Mouse (Mus musculus): ENCODE data around the gene Gcc1. TPM values are rescaled to one million over a fixed set of nuclear protein-coding genes. Genes with fewer than 3 reads are reported as not detected.

Gene Gcc1
- polyA plus RNA-seq, 1 experiment from 2014 or later: 3.7 TPM

DNA sequence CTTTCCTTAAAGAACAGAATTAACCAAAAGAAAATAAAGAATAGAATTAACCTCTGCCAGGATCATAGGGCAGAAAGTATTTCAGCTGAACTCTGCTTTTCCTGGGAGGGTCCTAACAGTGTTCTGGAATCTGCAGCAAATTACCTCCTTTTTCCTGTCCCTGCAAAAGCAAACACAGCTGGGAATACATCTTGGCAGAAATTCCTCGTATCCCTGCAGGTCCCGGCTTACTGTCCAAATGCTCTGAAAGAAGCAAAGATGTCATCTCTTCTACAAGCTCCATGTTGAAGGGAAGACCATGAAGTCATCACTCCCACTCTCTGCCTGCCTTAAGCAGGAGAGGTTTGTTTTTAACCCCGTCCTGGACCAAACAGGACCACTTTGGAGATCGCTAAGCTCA lies 11.2 kb downstream of the Gcc1 start:
- H3K27ac ChIP-seq (ENCODE audit: low read length): no peak overlapping the region
- 68% methylated on average over 4 of the region's 4 CpGs for WGBS (ENCODE audit: insufficient replicate concordance)

DNA sequence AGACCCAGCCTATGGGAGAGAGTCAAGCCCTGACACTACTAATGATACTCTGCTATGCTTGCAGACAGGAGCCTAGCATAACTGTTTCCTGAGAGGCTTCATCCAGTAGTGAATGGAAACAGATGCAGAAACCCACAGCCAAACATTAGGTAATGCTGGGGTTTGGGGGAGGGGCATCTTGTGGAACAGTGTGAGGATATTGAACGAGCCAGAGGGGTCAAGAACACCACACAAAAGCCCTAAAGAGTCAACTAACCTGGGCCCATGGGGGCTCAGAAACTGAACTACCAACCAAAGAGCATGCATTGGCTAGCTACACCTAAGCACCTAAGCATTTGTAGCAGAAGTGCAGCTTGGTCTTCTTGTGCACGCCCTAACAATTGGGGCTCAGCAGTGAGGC lies 17.0 kb downstream of the Gcc1 start:
- no peak for ATAC-seq (ENCODE audit: low read depth)
- 51% methylated on average over 2 of the region's 2 CpGs for WGBS (ENCODE audit: insufficient replicate concordance)

More for the DNA sequence above, 11.2 kb downstream of the Gcc1 start:
- no peaks in the 10 kb centered on the region for H3K9me3 ChIP-seq (replicated peaks; ENCODE audit: control insufficient read depth, low read length)
- no peak for ATAC-seq (ENCODE audit: low read depth)
- no peak overlapping the region for H3K4me2 ChIP-seq (ENCODE audit: low read depth, low read length)
- H3K27me3 ChIP-seq (ENCODE audit: control insufficient read depth, insufficient read depth, low read depth, low read length): no peaks in the 10 kb centered on the region
- peaks cover 23% of the 10 kb centered on the region for H3K4me1 ChIP-seq (ENCODE audit: control insufficient read depth, low read depth, low read length)
- peaks cover 9% of the 10 kb centered on the region for H3K36me3 ChIP-seq (ENCODE audit: control insufficient read depth, insufficient read depth)
- H3K4me3 ChIP-seq (ENCODE audit: low read depth, low read length): no peak overlapping the region
- H3K9ac ChIP-seq (ENCODE audit: low read depth, low read length): no peak overlapping the region

DNA sequence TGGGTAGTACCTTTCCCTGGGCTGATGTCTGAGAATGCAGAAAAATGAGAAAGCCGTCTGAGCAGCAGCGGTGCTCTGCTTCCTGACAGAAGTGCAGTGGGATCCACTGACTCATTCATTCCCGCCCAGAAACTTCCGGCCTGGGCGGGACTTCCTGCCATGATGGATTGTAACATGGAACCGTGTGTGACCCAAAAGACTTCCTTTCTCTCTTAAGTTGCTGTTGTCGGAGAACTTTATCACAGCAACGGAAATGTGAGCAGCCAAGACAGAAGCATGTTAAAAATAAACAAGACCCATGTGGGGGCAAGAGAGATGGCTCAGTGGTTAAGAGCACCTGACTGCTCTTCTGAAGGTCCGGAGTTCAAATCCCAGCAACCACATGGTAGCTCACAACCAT lies 18.1 kb downstream of the Gcc1 start:
- H3K9me3 ChIP-seq (replicated peaks; ENCODE audit: control insufficient read depth, low read length): no peaks in the 10 kb centered on the region
- H3K4me1 ChIP-seq (ENCODE audit: control insufficient read depth, low read depth, low read length): no peaks in the 10 kb centered on the region
- H3K27ac ChIP-seq (ENCODE audit: low read length): no peak overlapping the region
- no peak overlapping the region for H3K4me2 ChIP-seq (ENCODE audit: low read depth, low read length)
- 37% methylated on average over 9 of the region's 9 CpGs for WGBS (ENCODE audit: insufficient replicate concordance)
- no peaks in the 10 kb centered on the region for H3K27me3 ChIP-seq (ENCODE audit: control insufficient read depth, insufficient read depth, low read depth, low read length)
- ATAC-seq (ENCODE audit: low read depth): peak; percentile 58; the same call in 1 of the 2 replicates
- no peak overlapping the region for H3K9ac ChIP-seq (ENCODE audit: low read depth, low read length)
- no peak overlapping the region for H3K4me3 ChIP-seq (ENCODE audit: low read depth, low read length)
- H3K36me3 ChIP-seq (ENCODE audit: control insufficient read depth, insufficient read depth): no peaks in the 10 kb centered on the region

More for the DNA sequence above, 17.0 kb downstream of the Gcc1 start:
- no peak overlapping the region for H3K4me3 ChIP-seq (ENCODE audit: low read depth, low read length)
- no peaks in the 10 kb centered on the region for H3K4me1 ChIP-seq (ENCODE audit: control insufficient read depth, low read depth, low read length)
- H3K4me2 ChIP-seq (ENCODE audit: low read depth, low read length): no peak overlapping the region
- no peaks in the 10 kb centered on the region for H3K27me3 ChIP-seq (ENCODE audit: control insufficient read depth, insufficient read depth, low read depth, low read length)
- H3K36me3 ChIP-seq (ENCODE audit: control insufficient read depth, insufficient read depth): no peaks in the 10 kb centered on the region
- H3K27ac ChIP-seq (ENCODE audit: low read length): no peak overlapping the region
- no peaks in the 10 kb centered on the region for H3K9me3 ChIP-seq (replicated peaks; ENCODE audit: control insufficient read depth, low read length)
- no peak overlapping the region for H3K9ac ChIP-seq (ENCODE audit: low read depth, low read length)

DNA sequence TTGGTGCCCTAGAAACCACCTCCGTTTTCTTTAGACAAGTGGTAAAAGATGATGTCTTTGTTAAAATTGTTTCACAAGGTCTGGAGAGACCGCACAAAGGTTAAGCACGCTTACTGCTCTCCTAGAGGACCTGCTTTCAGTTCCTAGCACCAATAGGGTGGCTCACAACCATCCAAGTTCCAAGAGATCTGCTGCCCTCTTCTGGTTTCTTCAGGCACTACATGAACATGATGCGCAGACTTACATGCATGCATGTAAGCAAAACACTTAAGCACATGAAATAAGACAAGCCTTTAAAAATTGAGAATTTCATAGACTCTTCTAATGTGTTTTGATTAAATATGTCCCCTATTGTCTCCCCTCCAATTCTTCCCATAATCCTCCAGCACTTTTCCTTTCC lies 28.4 kb downstream of the Gcc1 start:
- Histone ChIP-seq H3K27ac (ENCODE audit: low read length) (no peak overlapping the region), H3K9me3 (replicated peaks; ENCODE audit: control insufficient read depth, low read length) (0 out of 2 replicates have a peak, but pooled peaks cover 3% of the 10 kb centered on the region), H3K9ac (ENCODE audit: low read depth, low read length) (no peak overlapping the region), H3K4me1 (ENCODE audit: control insufficient read depth, low read depth, low read length) (no peaks in the 10 kb centered on the region), H3K4me3 (ENCODE audit: low read depth, low read length) (no peak overlapping the region), H3K4me2 (ENCODE audit: low read depth, low read length) (no peak overlapping the region), H3K36me3 (ENCODE audit: control insufficient read depth, insufficient read depth) (no peaks in the 10 kb centered on the region), H3K27me3 (ENCODE audit: control insufficient read depth, insufficient read depth, low read depth, low read length) (peaks cover 38% of the 10 kb centered on the region)
- WGBS (ENCODE audit: insufficient replicate concordance): 74% methylated on average over 4 of the region's 4 CpGs
- no peak for ATAC-seq (ENCODE audit: low read depth)

DNA sequence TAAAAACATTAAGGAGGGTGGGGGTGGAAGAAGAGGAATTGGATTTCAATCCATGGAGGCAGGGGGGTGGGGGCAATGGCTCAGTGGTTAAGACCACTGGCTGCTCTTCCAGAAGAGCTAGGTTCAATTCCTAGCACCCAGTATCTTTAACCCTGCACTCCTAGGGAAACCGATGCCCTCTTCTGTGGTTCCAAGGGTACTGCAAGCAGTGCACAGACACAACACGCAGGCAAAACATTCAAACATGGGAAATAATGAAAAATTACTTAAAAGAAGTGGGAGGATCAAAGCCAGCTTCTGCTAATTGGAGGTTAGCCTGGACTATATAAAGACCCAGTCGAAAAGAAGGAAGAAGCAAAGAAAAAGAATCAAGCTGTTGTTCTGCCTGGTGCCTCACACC lies 29.5 kb downstream of the Gcc1 start:
- H3K27ac ChIP-seq (ENCODE audit: low read length): no peak overlapping the region
- H3K4me1 ChIP-seq (ENCODE audit: control insufficient read depth, low read depth, low read length): no peaks in the 10 kb centered on the region
- H3K9me3 ChIP-seq (replicated peaks; ENCODE audit: control insufficient read depth, low read length): 0 out of 2 replicates have a peak, but pooled peaks cover 3% of the 10 kb centered on the region
- no peak overlapping the region for H3K4me2 ChIP-seq (ENCODE audit: low read depth, low read length)
- H3K27me3 ChIP-seq (ENCODE audit: control insufficient read depth, insufficient read depth, low read depth, low read length): peaks cover 38% of the 10 kb centered on the region
- H3K36me3 ChIP-seq (ENCODE audit: control insufficient read depth, insufficient read depth): no peaks in the 10 kb centered on the region
- no peak overlapping the region for H3K4me3 ChIP-seq (ENCODE audit: low read depth, low read length)
- 65% methylated on average over 3 of the region's 3 CpGs for WGBS (ENCODE audit: insufficient replicate concordance)
- ATAC-seq (ENCODE audit: low read depth): no peak
- no peak overlapping the region for H3K9ac ChIP-seq (ENCODE audit: low read depth, low read length)

DNA sequence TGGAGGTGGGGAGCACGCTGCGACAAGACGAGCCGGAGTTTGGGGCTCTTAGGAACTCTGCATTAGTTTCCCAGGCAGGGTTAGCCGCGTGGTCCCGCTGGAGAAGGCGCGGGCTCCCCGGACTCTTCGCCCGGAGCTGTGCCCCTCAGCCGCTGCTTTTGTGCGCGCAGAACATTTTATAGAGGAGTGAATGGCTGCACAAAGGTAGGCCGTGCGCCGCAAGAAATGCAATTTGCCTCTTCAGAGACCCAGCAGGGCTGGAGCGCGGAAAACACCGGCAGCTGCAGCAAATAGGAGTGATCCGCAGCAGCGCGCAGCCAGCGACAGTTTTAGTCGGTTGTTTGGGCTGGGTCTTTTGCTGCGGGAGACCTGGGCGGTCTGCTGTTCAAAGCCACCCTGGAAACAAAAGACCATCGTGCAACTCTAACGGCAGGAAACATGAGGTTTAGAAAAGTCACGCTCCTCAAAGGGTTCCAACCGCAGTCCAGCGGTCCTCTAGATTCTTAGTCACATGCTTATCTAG lies 30.4 kb downstream of the Gcc1 start, which contains the start of gene Zfp800:
Gene Zfp800 (minus strand): TSS at position 325 of the 523 bp plus-strand sequence.
- Histone ChIP-seq H3K9me3 (replicated peaks; ENCODE audit: control insufficient read depth, low read length) (0 out of 2 replicates have a peak, but pooled peaks cover 3% of the 10 kb centered on the region), H3K4me3 (ENCODE audit: low read depth, low read length) (peak within 1 kb of the TSS; percentile 44), H3K27me3 (ENCODE audit: control insufficient read depth, insufficient read depth, low read depth, low read length) (peaks cover 38% of the 10 kb centered on the region), H3K27ac (ENCODE audit: low read length) (no peak within 1 kb of the TSS), H3K9ac (ENCODE audit: low read depth, low read length) (no peak within 1 kb of the TSS), H3K4me1 (ENCODE audit: control insufficient read depth, low read depth, low read length) (no peaks in the 10 kb centered on the region), H3K36me3 (ENCODE audit: control insufficient read depth, insufficient read depth) (no peaks in the 10 kb centered on the region), H3K4me2 (ENCODE audit: low read depth, low read length) (peak within 1 kb of the TSS; percentile 57)
- ATAC-seq (ENCODE audit: low read depth): no peak
- under 1% methylated on average over 33 of the region's 33 CpGs for WGBS (ENCODE audit: insufficient replicate concordance)

DNA sequence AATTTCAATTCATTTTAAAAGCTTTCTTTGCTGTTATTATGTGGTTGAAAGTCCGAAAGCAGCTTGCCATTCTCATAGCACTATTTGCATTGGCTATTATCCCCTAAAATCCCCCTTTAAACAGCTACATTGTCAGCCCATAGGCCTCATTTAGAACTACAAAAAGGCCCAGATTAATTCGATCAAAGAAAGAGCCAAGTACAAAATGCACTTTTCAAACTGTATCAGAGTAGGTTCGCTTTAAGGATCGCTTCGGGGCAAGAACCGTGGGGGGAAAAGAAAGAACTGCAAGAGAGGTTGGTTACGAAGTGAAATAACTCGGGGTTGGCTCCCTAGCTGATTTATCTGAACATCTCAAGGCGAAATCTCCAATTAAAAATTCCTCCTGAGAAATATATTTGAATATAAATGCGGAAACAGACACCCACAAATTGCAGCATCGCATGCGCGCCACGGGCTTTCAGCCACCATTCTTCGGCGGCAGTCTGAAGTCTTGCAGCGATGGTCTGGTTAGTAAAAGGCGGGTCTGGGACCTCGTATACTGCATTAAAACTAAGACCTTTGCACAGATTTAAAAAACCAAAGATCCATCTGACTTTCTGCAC lies 31.2 kb downstream of the Gcc1 start:
- Histone ChIP-seq H3K4me3 (ENCODE audit: low read depth, low read length) (peak overlapping the region; percentile 44), H3K27me3 (ENCODE audit: control insufficient read depth, insufficient read depth, low read depth, low read length) (peaks cover 38% of the 10 kb centered on the region)

DNA sequence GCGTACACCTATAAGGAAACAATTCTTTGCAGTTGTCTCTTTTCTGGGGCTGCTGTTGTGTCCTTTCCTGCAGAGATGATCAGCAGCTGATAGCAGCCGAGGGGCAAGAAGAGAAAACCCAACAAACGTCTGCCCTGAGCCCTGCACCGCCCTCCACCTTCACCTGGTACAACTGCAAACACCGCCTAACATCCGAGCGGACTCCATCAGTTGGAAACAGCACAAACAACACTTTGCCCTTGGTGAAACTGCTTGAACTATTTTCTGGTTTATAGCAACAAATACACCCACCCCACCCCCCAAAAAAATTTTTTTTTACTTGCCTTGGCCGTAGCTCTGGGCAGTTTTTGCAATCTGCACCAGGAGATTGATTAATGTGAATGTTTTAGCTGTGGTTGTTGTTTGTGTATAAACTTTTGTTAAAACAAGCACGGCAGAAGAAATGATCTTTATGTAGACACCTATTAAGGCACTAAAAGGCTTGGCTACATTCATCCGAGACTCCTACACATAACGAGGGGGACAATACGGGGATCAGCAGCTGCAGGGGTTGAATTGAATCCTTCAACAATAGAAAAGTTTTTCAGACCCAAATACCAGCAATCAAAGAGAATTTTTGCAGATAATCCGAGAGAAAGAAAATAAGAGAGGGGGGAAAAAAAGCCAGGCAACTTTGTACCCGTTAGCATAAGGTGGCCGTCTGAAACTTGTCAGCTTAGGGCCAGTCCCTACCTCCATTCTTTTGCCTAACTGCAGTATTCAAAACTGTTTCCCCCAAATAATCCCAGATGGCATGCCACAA lies 31.9 kb downstream of the Gcc1 start:
- Histone ChIP-seq H3K4me2 (ENCODE audit: low read depth, low read length) (no peak overlapping the region), H3K36me3 (ENCODE audit: control insufficient read depth, insufficient read depth) (no peaks in the 10 kb centered on the region), H3K27me3 (ENCODE audit: control insufficient read depth, insufficient read depth, low read depth, low read length) (peaks cover 38% of the 10 kb centered on the region), H3K9me3 (replicated peaks; ENCODE audit: control insufficient read depth, low read length) (0 out of 2 replicates have a peak, but pooled peaks cover 3% of the 10 kb centered on the region), H3K4me3 (ENCODE audit: low read depth, low read length) (no peak overlapping the region), H3K4me1 (ENCODE audit: control insufficient read depth, low read depth, low read length) (no peaks in the 10 kb centered on the region), H3K9ac (ENCODE audit: low read depth, low read length) (no peak overlapping the region), H3K27ac (ENCODE audit: low read length) (no peak overlapping the region)
- WGBS (ENCODE audit: insufficient replicate concordance): 35% methylated on average over 15 of the region's 15 CpGs
- no peak for ATAC-seq (ENCODE audit: low read depth)

More for the DNA sequence above, 31.2 kb downstream of the Gcc1 start:
- ATAC-seq (ENCODE audit: low read depth): no peak
- H3K27ac ChIP-seq (ENCODE audit: low read length): no peak overlapping the region
- no peaks in the 10 kb centered on the region for H3K4me1 ChIP-seq (ENCODE audit: control insufficient read depth, low read depth, low read length)
- no peaks in the 10 kb centered on the region for H3K36me3 ChIP-seq (ENCODE audit: control insufficient read depth, insufficient read depth)
- H3K4me2 ChIP-seq (ENCODE audit: low read depth, low read length): peak overlapping the region; percentile 57
- H3K9ac ChIP-seq (ENCODE audit: low read depth, low read length): no peak overlapping the region
- 4% methylated on average over 19 of the region's 19 CpGs for WGBS (ENCODE audit: insufficient replicate concordance)
- 0 out of 2 replicates have a peak, but pooled peaks cover 3% of the 10 kb centered on the region for H3K9me3 ChIP-seq (replicated peaks; ENCODE audit: control insufficient read depth, low read length)

DNA sequence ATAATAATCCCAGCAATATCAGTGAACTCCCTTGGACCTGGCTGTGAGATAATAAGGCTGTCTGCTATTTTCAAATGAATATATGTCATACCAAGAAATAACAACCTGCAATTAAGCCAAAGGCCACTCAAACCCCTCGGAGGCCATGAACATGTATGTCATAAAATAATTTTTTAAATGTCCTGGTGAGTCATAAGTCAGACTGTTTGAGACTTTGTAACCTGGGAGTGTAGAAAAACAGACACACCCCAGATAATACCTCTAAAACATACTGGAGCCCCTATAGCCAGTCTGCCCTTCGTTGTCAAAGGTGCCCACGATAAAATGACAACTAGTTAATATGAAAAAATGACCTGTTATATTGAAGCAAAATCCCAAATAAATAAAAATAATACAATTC lies 39.2 kb downstream of the Gcc1 start:
- WGBS (ENCODE audit: insufficient replicate concordance): 77% methylated on average over 3 of the region's 3 CpGs
- ATAC-seq (ENCODE audit: low read depth): no peak
- no peak overlapping the region for H3K4me2 ChIP-seq (ENCODE audit: low read depth, low read length)

More for the DNA sequence above, 39.2 kb downstream of the Gcc1 start:
- no peak overlapping the region for H3K9ac ChIP-seq (ENCODE audit: low read depth, low read length)
- no peaks in the 10 kb centered on the region for H3K27me3 ChIP-seq (ENCODE audit: control insufficient read depth, insufficient read depth, low read depth, low read length)
- H3K36me3 ChIP-seq (ENCODE audit: control insufficient read depth, insufficient read depth): no peaks in the 10 kb centered on the region
- H3K4me3 ChIP-seq (ENCODE audit: low read depth, low read length): no peak overlapping the region
- H3K4me1 ChIP-seq (ENCODE audit: control insufficient read depth, low read depth, low read length): no peaks in the 10 kb centered on the region
- H3K9me3 ChIP-seq (replicated peaks; ENCODE audit: control insufficient read depth, low read length): no peaks in the 10 kb centered on the region
- H3K27ac ChIP-seq (ENCODE audit: low read length): no peak overlapping the region

Data from liver, embryonic 16.5 days (tissue).